Mouse (Mus musculus) CD4-positive helper T cell, adult 2 months (primary cell): ENCODE measurements at regions not wholly inside any gene's neighbourhood (a gene's known extent, or its start where the extent isn't known, plus 50 kb on each side); places are given as distances from the start of the nearest gene placed in this dataset.

Source experiments
- DNase-seq: peaks from one replicate; pipeline ENCODE4 v3.0.0-alpha.2; 2012; ENCODE audit warnings: low read depth, missing footprints, low spot score

DNA sequence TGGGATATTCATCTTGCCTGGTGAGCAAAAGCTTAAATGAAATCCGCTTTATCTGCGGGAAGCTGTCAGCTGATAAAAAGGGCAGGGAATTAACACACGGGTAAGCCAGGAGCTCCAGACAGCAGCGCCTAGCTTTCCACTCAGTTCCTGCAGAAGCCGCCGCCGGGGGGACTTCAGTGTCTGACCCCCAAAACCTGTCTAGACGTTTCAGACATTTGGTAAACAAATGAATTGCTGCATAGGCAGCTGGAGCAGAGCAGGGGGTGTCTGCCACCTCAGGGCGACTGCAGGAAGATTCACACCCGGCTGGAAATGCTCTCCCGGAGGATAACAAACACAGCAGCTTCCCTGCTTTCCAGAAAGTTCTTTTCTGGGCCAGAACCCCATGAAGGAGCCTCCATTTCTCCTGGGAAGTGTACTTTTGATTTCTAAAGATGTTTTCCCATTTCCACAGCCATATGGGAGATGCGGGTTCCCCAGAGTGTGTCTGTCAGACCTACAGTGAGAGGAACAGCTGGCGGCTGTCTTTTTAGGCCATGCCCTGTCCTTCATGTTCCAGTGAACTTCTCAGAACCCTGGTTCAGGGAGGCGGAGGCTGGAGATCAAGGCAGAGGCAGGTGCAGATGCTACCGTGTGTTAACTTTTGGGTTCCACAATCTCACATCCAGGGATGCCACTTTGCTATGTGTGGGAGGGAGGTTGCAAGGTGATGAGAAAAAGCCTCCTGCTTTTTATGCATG is 58.7 kb upstream of the Pmepa1 start:
- DNase-seq = no peak

DNA sequence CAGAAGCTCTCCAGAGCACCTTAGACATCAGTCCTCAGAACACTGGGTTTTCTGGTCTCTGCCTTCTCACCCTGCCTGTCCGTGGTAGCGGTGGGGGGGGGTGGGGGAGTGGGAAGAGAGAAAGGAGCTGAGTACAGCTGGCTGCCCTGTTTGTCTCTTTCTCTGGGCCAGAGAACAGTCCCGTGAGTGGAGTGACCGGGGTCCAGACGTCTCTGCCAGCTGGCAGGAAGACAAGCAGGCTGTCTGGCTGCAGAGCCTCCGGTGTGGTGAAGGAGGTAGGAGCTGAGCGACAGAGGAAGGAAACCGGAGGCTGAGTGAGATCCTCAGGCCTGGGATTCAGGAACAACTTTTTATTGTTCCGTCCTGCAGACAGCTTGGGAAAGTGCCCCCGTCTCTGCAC is 59.5 kb upstream of the Pmepa1 start:
- DNase-seq = no peak

DNA sequence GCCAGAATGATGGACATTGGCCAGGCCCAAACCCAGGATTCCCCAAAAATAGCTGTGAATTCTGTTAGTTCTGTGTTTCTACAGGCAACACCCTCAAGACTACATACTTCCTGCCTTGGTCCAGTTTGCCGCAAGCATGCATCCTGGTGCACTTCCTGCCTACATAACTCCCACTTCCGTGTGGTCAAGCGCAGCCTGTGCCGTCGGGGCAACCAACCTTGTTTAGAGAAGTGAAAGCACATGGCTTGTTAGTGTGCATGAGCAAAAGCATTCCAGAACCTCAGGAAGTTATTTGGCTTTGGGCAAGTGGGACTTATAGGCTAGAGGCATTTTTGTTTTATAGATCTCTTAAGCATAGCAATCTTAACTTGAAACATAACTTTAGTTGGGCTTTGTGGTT is 61.3 kb upstream of the Pmepa1 start:
- DNase-seq = no peak

DNA sequence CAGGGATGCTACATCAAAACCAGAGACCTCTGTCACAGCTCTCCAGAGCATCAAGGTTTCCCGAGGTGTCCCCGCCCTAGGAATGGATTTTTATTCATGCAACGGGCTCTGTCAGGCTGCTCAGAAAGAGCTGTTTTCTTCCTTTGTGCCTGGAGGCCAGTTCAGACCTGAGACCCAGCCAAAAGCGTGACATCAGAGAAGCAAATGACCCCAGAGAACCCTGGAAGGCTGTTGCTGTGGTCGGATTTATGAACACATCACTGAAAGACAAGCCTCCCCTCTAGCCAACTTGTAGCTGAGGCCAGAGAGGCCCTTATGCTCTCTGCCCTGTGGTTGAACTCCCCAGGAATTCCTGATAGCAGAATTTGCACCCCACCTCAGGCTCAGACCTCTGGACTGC is 62.3 kb upstream of the Pmepa1 start:
- no peak for DNase-seq

DNA sequence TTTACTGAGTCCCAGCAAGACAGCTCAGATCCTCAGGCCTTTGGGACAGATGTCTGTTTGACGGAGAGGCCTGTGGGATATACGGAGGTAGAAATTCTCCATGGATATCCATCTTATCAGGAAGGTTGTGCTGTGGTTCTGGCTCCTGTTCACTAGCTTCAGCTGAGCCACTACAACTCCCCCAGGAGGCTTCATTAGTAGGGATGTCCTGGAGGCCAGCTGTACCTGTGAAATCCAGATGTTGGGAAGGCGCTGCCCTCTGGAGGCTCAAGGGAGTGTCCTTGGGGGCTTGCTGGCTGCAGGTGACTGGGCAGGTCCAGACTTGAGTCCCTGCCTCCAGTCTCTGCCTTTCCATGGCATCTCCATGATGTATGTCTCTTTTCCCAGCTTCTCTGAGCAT is 62.9 kb upstream of the Pmepa1 start:
- no peak for DNase-seq

DNA sequence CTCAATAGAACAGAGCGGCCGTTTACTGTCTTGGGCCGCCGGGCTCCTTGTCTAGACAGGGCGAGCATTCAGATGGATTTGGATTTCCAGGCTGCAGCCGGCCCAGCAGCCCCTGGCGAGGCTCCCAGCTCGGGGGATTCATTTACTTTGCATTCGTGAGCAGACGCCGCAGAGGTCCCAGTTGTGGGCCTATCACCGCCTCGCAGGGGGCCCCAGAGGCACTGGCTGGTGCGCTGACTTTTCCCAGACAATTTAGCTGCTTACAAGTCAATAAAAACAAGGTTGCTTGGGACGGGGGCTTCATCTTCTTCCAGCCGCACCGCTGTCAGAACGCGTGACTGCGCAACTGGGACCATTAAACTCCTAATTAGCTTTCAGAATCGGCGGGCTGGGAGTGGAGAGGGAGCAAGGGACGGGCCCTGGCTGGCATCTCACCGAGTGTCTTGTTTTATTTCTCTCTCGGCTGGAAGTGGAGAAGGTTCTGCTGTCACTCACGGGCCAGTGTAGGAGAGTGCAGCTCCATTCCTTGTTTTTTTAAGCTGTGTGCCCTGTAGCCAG is 63.8 kb upstream of the Pmepa1 start:
- no peak for DNase-seq

DNA sequence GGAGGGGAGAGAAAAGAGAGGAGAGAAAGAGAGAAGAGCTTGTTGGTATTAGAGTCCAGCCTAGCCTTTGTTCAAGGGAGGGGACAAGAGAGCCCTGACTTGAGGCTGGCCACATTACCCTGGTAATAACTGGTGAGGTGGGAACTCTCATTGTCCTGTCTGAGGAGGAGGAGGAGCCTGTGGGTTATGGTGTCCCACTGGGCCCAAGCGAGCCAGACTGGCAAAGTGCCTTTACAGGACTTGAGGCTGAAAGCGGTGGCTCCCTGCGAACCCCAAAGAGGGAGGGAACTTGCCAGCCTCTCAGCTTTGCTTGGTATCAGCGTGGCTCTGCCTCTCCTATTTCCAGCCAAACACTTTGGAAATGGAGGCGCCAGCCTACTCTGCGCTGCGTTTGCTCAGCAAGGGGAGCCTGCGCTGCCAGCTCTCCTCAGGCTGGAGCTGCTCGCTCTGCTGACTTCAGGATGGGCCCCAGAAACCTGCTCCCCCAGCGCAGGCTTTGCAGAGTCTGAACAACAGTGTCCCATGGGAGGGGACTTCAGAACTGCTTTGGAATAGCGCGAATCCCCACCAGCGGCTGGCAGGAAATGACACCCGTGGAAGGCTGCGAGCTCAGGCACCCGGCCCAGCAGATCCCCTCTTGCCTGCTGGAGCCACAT is 66.4 kb upstream of the Pmepa1 start:
- DNase-seq = no peak

DNA sequence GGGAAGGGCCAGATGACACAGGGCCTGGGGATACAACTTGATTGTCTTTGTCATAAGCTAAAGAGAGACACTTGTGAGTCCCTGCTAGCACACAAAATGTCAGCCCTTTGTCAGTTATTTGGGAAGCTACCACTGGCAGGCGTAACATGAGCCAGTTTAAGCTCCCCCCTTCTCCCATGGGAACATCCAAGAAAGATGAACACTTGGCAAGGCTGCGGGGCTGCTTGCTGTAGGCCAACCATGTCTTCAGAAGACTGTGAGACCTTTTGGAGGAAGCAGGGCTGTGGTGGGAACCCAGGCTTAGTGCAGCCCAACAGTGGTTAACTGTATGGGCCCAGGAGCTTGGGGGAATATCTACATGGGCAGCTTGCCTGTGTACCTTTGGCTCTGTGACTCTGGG is 67.3 kb upstream of the Pmepa1 start:
- no peak for DNase-seq

DNA sequence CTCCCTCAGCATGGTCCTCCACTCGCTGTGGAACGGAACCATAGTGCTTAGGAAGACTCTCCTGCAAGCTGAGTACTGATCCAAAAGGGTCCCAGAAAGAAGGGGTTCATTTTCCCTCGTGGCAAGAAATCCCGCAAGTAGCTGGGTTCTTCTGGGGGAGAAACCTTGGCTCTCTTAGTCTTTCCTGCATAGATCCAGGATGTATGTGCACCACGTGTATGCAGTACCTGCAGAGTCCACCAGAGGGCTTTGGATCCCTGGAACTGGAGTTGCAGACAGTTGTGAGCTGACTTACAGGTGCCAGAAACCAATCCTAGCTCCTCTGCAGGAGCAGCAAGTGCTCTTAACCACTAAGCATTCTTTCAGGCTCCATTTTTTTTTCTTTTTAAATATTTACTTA is 67.9 kb upstream of the Pmepa1 start:
- DNase-seq = no peak

DNA sequence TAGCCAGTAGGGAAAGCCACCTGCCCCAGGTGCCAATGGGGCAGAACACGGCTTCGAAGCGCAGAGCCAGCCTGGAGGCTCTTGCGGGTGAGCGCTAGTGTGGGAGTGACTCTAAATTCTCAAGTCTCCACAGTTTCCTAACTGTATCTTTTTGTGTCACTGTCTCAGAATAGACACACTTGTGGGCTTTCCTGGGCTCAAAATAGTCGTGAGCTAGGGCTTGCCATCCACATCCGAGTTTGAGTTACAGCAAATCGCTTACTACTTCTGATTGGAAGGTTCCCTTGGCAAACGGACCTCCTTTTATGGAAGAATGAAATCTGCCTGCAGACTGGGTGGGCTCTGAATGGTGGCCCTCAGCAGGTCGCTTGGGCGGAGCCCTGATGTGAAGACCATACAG is 71.0 kb upstream of the Pmepa1 start:
- DNase-seq = no peak

DNA sequence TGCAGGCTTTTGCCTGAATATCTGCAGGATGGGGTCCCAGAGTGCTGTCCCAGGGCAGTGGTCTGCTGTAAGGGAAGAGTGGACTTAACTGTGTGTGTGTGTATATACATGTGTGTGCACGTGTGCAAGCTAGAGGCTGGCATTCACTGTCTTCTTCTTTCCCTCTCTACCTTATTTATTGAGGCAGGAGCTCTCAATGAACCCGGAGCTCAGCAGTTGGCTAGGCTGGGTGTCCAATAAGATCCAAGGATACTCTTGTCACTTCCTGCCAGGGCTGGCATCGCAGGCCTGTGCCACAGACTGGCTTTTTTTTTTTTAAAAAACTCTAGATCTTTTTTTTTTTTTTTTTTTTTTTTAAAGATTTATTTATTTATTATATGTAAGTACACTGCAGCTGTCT is 72.4 kb upstream of the Pmepa1 start:
- DNase-seq = peak; percentile 23

DNA sequence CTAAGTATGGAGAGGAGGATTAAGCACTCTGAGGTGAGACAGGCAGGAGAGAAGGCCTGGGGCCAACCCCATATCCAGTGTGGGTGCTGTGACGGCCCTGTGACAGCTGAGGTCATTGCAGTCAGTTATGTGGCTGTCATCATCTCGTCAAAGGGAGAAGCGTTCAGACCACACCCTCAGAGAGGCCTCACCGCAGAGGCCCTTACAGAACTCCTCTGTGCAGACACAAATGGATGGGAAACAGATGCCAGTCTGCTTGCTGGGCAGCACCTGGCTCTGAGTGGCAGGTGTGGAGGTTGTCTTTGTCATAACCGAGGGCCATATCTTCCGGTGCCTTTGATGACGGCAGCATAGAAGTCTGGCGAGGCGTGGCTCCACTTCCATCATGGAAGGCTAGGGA is 73.2 kb upstream of the Pmepa1 start:
- DNase-seq = peak; percentile 84

DNA sequence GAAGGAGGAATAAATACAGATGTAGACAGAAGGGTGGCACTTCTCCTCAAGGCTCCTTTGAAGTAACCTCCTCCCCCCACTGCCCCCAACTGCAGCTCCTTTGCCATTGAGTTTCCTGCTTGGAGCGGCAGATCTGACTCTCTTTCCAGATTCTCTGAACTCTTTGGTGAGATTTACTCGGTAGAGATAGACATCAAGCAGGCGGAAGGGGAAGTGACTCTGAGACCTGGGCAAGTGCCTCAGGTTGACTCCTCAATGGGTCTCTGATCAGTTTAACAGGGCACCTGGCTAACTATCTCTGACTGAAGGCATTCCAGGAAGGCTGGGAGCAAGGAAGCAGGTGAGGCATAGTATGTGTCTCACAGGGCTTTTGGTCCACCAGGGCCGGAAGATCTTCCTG is 73.6 kb upstream of the Pmepa1 start:
- DNase-seq = no peak

DNA sequence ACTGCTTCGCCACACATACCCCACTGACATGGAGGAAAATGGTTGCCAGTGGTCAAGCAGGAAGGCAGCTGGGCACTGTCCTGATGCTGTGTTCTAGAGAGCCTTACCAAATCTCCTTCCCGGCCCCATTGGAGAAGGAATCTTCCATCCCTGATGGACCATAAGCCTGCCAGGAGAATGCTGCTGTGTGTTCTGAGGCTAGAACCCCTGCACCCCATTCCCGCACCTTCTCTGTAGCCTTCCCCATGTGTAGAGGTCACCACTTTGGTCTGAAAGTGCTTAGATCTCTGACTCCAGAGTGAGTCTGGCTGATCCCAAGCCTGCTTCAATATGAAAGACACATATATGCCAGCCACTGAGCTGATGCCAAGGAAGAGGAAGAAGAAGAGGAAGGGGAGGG is 74.1 kb upstream of the Pmepa1 start:
- DNase-seq = no peak

DNA sequence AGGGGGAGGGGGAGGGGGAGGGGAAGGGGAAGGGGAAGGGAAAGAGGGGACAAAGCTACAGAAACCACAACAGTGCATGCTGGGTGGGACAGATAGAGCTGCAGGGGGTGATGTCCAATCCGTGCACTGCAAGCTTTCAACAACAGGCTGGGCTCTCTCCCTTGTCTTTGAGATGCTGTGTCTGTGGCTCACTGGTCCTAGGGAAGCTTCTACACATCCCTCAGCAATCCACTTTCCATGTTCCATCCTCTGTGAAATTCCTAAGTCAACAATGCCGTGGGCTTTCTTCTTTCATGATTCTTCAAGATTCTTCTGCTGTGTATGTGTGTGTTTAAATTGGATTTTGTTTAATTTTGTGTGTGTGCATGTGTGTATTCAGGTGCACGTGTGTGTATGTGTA is 74.5 kb upstream of the Pmepa1 start:
- DNase-seq = no peak

DNA sequence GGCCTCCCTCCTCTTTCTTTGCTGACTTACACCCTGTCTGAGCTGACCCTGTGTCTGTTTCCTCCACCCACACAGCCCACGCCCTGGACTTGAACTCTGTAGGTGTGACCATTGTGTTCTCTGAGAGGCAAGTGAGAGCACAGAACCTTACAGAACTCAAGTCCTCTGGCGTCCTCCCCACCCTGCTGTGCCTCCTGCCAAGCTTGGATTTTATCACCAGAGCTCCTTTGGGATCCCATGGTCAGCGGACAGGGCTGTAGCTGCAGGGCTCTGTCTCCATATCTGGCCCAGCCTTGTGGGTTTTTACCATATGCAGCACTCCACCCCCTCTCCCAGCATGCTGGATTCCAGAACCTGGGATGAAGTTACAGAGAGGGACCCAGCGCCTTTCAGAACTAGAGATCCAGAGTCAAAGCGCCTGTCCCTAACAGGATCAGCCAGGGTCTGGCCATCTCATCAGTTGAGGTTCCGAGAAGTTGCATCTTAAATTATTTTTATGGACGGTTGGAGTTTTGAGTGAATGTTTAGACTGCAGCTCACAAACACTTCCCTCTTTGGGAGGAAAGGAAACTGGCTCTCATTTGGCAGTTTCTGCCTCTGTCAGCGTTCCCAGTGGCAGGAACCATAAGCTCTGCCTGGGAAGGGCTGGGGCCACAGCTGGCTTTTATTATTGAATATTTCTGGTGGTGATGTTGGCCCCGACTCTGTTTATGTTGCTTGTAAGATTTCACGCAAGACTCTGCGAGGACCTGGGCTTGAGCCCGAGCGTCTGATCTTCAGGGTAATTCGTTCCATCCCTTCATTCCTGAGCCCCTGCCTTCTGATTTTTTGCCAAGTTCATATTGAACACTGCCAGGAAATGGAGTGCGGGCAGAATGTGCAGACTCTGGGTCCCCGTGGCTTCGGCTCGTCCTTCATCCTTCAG is 75.8 kb upstream of the Pmepa1 start:
- DNase-seq = no peak

DNA sequence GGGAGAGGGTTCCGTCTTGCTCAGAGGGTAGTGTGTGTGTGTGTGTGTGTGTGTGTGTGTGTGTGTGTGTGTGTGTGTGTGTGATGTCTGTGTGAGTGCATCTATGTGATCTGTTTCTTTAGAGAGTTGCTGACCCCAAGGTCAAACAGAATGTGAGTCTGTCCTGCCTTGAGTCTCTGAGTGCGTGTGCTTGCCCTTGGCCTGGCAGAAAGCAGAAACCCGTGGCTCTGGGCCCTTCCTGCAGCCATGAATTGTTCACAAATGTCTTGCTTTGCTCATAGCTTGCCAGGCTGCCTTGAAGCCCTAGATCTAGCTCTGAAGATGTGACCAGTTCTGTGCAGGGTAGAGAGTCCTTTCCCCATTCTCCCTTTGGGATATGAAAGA is 76.4 kb upstream of the Pmepa1 start:
- DNase-seq = no peak

DNA sequence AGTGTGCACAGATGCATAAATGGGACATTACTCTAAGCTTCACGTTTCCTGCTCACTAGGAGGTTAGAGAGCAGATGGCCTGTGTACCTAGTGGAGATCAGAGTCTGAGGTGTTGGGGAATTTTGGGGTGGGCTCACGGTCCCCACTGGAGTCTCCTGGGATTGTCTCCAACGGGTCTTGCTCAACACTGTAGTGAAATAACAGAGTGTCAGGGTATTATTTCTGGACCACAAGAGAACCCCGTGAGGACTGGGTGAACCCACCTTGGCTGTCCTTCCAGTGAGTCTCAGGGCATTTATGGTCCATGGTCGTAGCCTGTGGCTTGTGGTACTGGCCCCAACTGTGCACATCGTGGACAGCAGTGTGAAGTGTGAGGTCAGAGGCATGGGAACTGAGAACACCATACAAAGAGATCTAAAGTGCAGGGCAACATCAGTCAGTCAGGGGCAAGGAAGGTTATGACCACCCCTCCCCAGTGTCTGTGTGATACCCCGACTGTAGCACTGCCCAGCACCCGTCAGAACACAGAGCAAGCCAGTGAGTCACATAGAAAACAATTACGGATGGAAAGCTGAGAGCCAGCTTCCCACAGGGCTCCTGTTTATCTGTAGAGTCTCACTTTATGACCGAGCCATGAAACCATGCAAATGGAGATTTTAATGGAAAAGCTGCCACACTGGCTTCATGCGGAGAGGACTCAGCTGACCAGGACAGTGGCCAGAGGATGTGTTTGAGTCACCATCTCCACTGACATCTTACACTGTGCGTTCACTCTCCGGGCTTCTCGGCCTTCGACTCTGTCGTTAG is 77.3 kb upstream of the Pmepa1 start:
- no peak for DNase-seq

DNA sequence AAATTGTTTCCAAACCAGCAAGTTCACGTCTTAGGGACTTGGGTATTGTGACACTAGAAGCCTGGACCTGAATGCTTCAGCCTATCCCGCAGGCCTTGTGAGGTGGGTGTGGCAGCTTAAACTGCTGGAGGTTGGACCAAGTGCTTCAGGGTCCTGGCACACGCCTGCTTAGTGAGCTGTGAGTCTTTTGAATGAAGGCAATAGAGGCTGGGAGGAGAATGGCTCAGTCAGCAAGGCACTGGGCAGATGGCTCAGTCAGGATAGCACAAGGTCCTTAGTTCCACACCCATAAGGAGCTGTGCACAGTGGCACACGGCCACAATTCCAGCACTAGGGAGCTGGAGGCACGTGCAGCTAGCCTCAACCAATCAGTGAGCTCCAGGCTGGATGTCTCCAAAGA is 80.5 kb upstream of the Pmepa1 start:
- DNase-seq = no peak

DNA sequence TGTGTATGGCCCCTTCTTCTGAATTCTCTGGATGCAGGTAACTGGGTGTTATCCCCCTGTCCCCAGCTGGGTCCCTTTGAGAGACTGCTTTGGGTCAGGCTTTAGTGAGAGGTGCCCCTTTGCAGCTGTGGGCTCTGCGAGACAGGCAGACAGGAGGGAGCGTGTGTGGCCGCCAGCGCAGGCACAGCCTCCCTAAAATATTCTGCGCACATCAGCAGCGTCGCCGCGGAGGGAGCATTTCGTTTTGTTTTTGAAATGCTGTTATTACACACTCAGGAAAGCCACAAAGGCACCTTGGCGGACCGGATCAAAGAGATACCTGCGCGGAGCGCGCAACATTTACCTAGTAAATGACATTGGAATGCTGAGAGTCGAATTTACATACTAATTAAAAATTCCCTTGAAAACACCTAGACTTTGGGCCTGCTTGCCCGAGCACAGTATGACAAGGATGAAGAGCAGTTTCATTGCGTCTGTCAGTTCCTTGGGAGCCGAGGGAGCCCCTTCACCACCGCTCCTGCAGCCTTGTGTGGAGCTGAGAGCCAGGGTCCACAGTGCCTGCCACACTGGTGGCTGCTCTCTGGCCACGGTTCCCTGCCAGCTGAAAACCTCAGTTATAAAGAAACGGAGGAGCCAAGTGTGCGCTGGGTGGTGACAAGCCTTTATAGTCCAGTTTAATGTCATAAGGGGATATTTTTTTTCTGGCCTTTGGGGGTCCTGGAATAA is 89.3 kb upstream of the Pmepa1 start:
- no peak for DNase-seq

DNA sequence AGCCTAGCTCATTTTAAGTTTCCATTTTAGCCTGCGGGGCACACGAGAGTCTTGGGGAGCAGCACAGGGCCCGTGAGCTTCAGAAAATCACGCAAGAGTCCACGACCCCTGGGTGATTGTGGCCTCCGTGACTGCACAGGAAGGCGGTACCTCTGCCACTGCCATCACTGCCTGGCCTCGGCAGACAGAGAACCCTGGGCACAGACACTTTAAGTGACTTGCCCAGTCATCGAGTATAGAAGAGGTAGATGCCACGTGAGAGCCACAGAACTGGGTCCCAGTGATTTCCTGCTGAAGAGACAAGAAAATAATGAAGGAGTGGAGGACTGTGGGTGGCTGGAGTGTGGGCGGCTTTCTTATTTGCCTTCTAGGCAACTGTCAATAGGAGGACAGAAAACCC is 90.4 kb upstream of the Pmepa1 start:
- DNase-seq = no peak
